Mouse (Mus musculus): ENCODE results near the gene 6430571L13Rik.
A peak's percentile ranks its signal among the peaks of the same experiment; 100 is the strongest.

DNA sequence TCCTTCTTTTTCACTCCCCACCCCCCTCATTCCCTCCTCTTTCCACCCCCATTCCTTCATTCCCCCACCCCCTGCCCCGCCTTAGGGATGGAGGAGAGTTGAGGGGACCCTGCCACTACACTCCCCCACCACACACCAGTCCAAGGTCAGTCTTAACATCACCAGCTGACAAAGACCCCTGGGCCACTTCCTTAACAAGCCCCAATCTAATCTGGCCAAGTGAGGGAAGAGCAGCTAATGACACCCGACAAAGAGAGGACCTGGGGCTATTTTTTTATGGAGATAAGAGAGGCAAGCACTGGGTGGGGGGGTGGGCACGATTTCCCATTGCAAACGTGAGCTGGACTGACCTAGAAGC, 29.7 kb downstream of the 6430571L13Rik start:
- TF ChIP-seq CTCF (IDR thresholded peaks at IDR 0.05 in 2 of 3, conservative IDR thresholded peaks at IDR 0.05 in 1 of 3; ENCODE audit: control insufficient read depth in 1 of 3, insufficient read depth in 1 of 3, low read depth in 2 of 3, low read length in 3 of 3, poor library complexity in 1 of 3, severe bottlenecking in 1 of 3) (no peak), MEF2A (IDR thresholded peaks at IDR 0.05; ENCODE audit: extremely low read depth, insufficient replicate concordance, low read depth, low read length, poor library complexity, severe bottlenecking) (no peak), POLR2A (IDR thresholded peaks at IDR 0.05; ENCODE audit: control insufficient read depth in 1 of 2, insufficient read depth in 1 of 2, low read depth in 1 of 2, low read length in 2 of 2, poor library complexity in 1 of 2) (no peak), MAFK (IDR thresholded peaks at IDR 0.05; ENCODE audit: borderline replicate concordance, low read depth, low read length) (no peak), HCFC1 (IDR thresholded peaks at IDR 0.05; ENCODE audit: low read depth, low read length) (no peak), MAZ (IDR thresholded peaks at IDR 0.05; ENCODE audit: low read depth, low read length) (0 out of 2 replicates have a peak, but pooled peaks have one; percentile 1)
